Mouse (Mus musculus) yolk sac, embryonic 10.5 days (tissue): ENCODE data around the gene Ppm1m.

Experiments used
- DNase-seq: peaks from one replicate; pipeline ENCODE4 v3.0.0-alpha.2; 2017; ENCODE audit warnings: low spot score

Ppm1m gene

DNA sequence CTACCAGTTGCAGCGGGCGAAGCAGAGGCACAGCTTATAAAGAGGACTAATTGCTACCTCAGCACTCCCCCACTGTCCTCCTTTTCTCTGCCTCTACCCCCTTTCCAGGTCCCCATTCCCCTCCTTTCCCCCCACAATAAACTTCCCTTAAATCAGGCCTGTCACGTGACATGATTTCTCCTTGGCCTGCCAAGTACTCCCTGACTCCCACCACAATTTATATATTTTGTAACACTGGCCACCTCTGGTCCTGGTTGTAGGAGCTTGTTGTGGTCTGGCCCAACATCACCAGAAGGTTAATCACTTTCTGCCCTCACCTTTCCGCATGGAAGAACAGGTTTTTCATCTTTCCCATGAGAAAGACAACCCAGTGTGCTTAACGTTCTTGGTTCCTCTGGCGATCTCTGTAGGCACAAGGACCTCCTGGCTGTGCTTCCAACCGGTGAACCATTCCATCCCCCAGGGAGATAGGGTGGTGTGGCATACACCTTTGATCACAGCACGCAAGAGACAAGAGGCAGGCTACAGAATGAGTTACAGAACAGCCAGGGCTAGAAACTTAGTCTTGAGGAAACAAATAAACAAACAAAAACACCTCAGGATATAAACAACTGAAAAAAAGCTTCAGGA, 21.5 kb upstream of the Ppm1m start:
- DNase-seq: no peak

DNA sequence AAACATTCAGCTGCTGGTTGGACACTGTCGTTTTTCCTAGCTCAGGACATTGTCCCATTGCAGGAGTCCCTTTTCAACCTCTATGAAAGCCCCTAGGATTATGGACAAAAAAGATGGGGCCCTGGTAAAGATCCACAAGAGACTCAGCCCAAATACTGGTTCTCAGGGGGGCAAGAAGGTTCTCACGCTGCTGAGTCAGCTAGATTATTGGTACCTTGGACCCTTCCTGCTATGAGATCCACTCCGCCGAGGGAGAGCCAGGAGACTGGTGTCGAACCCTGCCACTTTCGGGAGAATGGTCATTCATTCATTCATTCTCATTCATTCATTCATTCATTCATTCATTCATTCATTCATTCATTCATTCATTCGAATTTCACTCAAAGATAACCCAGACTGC, 17.4 kb upstream of the Ppm1m start:
- DNase-seq: no peak

DNA sequence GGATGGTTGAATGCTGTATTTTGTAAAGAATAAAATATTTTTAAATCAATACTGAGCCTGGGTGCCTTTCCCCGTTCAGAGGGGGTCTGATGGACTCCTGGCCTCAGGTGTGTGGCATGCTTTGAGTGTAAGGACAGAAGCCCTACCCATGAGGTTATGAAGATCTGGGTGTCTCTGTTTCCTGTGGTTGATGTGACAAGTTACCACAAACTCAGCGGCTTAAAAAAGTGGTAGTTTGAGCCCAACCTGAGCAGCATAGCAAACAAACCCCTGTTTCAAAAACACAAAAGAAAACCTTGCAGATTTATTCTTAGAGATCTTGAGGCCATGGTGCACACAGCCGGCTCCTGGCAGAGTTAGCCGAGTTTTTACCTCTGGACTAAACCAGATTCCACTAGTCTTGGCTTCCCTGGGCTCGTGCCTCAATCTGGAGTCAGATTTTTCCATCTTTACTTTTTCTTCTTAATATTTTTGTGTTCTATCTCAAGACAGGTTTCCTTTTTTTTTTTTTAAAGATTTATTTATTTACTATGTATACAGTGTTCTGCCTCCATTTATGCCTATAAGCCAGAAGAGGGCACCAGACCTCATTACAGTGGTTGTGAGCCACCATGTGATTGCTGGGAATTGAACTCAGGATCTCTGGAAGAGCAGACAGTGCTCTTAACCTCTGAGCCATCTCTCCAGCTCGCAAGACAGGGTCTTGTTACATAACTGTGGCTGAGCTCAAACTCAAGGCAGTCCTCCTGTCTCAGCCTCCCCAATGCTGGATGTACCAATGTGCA, 16.0 kb upstream of the Ppm1m start:
- no peak for DNase-seq

DNA sequence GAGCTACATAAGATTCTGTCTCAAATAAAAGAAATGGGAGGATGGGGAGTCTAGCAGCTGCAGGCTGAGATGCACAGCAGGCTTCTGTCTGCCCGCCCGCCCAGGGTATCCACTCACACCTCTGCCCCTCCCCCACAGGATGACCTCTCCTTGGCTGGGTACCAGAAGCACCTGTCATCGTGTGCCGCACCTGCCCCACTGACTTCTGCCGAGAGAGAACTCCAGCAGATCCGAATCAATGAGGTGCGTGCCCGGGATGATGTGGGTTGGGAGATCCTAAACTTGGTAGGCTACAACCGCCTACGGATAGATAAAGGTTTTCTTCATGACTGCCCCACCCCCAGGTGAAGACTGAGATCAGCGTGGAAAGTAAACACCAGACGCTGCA, 13.0 kb upstream of the Ppm1m start:
- no peak for DNase-seq

DNA sequence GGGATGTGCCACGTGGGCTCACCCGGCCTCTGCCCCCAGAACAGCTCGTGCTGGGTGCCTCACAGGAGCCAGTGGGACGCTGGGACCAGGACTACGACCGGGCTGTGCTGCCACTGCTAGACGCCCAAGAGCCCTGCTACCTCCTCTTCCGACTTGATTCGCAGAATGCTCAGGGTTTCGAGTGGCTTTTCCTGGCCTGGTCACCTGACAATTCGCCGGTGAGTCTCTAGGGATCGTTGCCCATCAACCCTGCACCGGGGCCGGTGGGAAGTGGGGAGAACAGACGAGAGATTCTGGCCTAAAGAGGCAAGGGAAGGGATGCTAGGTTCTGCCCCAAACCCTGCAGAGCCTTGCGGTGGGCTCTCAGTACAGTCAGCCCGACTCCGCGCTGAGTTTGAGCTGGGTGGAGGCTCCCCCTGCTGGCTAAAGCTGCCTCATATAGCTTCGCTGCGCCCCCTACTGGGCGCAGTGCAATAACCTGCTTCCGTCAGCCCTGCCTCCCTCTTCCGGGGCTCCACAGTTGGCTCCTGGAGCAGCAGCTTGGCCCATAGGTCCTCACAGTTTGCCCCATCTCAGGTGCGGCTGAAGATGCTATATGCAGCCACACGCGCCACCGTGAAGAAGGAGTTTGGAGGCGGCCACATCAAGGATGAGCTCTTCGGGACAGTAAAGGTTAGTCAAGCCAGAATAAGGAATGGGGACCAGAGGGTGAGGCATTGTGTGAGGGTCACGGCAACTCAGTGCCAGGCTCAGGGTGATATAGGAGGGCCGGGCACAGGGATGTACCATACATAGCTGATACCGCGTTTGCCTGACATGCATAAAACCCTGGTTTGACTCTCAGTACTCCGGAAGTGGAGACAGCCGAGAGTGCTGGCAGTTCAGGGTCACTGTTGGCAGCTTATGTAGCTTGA, 12.4 kb upstream of the Ppm1m start:
- DNase-seq: peak; percentile 84

DNA sequence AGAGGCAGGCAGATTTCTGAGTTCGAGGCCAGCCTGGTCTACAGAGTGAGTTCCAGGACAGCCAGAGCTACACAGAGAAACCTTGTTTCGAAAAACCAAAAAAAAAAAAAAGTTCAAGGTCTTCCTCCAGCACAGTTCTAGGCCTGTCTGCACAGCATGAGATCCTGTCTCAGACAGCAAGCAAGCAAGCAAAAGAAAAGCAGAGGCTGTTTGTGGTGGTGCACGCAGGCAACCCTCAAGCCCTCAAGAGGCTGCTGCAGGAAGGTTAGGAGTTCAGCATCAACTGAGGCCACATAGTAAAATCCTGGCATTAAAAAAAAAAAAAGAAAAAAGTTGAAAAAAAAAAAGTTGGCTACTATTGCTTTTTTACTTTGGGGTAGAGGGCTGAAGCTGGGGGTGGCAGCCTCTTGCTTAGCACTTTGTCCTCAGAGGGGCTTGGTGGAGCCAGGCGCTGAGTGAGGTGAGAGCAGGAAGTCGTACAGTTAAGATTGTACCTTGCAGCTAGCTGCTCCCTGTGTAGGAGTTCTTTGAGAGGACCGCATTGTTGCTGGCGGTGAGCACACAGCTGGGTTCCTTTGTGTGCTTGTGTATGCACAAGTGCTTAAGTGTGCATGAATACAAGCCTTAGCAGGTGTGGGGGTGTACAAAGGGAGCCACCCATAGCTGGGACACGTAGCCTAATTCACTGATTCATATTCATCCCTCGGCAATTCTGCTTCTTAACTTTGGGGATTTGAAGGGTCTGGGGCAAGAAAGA, 11.5 kb upstream of the Ppm1m start:
- DNase-seq: no peak

DNA sequence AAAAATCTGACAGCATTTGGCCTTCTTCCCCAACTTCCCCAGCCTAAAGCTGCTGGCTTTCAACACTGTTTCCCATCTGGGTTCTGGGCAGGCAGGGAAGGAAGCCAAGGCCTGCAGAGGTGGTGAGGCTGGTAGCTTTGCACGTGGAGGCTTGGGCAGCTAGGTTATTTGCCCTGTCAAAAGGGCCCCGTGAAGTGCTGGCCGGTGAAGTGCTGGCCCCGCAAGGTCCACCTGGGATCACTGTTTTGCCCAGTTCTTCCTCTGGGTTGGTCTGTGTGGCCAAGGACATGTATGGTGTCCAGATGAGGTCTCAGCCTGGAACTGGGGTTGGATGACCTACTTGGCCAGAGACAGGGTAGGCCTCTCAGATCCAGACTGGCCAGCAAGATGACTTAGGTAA, 10.4 kb upstream of the Ppm1m start:
- DNase-seq: no peak

DNA sequence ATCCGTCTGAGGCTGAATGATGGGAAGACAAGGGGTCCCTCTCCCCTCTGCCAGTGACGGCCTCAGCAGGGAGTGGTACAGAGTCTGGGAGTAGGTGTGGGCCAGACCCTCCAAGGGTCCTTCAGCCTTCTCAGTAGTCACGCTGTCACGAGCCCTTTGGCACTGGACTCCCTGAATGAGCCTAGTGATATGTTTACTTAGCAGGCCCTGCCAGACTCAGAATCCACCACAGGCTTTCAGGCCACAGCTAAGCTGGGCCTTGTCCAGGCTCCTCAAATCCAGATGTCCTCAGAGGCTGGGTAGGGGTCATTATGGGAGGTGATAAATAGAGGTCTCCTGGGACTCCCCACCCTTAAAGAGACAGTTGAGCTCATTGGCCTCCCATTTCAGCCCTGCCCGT, 8.6 kb upstream of the Ppm1m start:
- DNase-seq: no peak

DNA sequence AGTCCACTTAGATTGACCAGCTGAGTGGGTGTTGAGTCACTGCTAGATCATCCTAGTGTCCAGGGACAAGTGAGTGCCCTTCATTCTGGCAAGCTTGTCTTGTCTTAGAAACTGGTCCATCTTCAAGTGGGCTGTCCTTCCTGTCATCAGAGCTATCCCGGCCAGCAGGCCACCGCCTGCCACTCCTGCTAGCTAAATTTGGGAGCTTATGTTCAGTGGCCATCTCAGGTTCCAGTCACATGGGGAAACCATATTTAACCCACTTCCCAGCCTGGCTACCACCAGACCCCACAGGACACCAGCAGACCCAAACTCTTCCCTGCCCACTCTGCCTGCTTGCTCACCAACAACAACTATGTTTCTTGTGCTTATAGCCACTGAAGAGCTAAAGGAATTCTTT, 7.0 kb upstream of the Ppm1m start:
- no peak for DNase-seq

DNA sequence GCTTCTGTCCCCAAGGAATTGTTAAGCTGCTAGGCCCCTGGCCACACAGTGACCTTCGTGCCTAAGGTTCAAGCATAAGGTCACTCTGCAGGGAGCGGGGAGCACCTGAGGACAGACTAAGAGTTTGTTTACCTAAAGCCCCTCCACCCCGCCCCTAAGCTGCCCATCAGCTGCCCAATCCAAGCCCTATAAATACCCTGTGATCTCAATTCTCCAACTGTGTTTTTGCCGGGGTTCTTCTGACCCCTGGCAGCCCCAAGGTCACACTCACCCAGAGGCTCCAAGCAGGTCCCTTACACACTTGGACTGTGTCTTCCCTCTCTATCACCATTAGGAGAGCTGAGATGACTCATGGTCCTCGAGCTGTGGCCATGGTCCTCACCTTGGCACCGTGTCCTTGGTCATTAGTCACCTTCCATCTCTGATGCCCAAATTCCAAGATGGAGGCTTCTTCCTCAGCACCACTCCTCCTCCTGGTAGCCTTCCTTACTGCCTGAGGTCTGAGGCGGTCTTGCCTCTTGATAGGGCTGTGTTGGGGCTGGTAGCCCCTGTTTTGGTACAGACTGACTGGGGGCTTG, 6.3 kb upstream of the Ppm1m start:
- DNase-seq: no peak

DNA sequence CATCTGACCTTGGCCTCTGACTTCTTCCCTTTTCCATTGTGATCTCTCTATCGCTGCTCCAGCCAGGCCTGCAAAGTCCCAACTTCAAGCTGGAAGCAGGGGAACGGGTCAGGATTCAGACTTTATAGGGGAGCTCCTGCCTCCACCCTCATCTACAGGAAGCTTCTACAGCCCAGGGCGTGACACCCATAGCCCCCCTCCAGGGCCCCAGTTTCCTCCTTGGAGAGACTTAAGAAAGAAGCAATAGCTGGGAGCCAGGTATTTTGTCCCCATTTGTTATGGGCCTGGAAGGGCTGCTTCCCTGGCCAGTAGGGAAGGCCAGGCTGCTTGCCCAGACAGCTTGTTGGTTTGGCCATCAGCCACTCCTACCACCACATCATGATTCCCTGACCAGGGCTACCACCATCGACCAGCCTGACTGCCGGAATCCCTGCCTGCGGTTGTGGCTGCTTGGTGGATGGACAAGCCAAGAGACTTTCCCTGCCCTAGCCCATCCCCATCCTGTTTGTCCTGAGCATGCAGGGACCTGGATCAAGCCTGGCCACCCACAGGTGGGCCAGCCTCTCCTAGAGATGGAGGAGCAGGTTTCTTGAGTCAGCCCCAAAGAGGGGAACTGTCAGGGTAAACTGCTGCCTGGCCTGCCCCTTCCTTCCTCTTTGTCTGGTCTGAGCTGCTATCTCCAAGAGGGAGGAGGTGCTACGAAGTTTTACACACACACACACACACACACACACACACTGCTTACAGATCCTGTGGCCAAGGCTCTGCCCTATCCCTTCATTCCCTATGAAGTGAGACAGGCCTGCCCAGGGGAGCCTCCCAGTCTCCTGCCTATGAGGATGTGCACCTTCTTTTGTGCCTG, 4.7 kb upstream of the Ppm1m start:
- DNase-seq: no peak

DNA sequence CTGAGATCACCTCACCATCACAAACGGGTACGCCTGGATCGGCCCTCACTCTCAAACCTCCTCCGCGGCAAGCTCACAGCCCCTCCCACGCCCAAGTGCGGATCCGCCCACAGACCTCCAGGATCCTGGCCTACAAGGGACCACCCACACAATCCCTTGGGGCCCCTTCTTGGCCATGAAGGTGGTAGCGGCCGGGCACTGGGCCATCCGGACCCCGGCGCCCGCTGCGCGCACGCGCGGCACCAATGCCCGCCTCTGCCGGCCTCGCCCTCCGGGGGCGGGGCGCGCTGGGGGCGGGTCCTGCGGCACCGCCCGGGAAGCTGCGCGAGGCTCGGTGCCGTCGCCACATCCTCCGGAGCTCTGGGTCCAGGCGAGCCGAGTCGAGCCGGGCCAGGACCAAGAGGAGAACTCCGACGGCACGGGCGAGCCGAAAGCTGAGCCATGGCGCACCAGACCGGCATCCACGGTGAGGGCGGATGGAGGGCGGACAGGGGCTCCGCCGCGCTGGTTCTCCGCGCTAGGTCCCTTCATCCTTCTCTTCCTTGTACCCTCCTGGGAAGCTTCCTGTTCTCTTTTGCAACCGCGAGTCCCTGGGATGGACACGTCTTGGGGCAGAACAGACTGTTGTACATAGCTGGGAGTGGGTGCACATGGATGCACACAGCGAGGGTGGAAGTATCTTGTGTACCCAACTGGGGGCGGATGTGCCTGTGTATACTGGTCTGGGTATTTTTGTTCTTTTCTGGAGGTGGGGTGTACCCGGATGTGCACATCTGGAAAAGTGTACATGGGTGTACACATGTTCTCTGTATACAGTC, 3.5 kb upstream of the Ppm1m start, which contains the start of gene Twf2:
TSS of gene Twf2 (plus strand) at position 290 of the 818 bp plus-strand sequence.
- peak; percentile 91 for DNase-seq

DNA sequence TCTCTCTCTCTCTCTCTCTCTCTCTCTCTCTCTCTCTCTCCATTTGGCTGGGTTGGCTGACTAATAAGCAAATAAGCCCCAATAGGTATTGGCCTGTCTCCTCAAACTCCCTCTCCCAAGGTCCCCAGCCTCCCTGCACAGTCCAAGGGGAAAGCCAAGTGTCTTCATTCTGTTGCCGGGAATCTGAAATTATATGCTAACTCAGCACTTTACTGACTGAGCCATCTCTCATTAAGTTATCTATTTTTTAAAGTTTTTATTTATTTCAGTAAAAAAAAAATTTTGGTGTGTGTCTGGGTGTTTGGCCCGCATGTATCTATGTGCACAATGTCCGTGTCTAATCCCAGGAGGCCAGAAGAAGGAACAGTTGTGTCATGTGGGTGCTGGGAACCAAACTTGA, 2.3 kb upstream of the Ppm1m start:
- no peak for DNase-seq

DNA sequence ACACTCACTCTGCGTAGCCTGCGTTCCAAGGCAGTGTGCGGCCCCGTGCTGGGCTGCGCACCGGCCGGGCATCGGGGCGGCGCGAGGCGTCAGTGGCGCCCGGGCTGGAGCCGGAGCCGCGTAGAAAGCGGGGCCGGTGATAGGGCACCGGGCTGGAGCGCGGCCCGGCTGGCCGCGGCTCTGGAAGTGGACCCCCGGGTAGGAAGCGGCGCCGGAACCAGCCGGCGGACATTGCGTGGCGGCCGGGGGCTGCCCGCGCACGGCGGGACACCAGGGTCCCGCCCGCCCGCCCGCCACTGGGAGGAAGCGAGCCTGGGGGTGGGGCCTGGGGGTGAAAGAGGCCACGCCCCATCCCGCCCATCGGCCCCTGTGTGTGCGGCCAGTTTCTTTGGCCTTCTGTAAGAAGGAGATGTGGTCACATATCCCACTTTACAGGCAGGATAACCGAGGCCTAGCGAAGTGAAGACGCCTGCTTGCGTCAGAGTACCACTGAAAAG, 536 bp downstream of the Ppm1m start:
- peak; percentile 85 for DNase-seq

DNA sequence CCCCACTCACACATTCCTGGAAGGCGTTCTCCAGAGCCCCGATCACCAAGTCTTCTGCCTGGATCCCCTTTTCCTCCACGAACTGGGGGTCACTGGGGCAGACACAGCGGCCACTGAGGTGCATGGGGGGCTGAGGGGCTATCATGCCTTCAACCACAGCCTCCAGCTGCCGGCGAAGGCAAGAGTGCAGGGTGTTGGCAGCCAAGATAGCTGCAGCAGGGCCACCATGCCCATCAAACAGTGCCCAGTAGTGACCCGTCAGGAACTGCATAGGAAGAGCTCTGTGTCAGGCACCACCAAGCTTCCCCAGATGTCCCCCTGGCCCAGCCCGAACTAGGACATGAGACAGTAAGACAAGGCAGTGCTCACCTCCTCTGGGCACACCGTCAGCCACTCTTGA, 1.8 kb downstream of the Ppm1m start:
- DNase-seq: no peak

DNA sequence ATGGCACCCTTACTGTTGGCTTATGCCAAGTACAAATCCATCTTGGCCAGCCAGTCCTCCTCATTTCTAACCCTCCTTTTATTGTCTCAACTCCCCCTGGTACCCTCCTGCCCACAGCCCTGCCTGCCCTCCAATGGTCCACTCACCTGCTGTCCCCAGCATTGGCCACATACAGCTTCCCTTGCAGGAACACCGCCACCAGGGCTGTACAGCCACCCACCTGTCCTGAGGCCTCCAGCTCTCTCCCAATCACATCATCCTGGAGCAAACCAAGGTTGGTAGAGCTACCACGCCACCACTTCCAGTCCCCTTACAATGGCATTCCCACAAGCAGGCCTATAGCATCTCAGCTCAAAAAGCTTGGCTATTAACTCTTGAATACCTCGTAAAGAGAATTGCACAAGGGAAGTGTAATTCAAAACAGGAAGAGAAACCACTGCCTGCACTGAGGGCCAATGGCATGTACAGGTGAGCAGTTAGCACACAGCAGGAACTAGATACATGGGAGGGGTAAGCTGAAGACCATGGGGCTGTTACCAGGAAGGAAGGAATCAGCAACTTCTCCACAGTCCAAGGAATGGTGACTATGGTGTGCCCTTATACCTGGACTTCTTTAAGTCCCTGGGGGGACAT, 2.3 kb downstream of the Ppm1m start:
- no peak for DNase-seq

DNA sequence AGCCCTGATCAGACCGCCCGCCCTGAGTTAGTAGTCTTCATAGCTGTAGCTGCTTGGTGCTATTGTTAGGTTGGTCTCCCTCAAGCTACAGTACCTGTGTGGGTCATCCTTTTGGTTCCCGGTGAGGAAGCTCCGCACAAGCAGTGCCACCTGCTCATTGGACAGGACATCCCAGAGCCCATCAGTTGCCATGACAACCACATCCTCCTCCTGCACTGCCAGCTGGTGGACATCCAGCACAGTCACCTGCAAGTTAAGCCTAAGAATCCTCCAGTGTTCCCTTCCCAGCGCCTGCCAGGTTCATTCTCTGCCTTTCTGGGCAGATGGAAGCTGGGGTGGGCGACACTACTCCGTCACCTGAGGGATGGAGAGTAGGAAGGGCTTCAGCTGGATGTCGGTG, 3.9 kb downstream of the Ppm1m start:
- no peak for DNase-seq

DNA sequence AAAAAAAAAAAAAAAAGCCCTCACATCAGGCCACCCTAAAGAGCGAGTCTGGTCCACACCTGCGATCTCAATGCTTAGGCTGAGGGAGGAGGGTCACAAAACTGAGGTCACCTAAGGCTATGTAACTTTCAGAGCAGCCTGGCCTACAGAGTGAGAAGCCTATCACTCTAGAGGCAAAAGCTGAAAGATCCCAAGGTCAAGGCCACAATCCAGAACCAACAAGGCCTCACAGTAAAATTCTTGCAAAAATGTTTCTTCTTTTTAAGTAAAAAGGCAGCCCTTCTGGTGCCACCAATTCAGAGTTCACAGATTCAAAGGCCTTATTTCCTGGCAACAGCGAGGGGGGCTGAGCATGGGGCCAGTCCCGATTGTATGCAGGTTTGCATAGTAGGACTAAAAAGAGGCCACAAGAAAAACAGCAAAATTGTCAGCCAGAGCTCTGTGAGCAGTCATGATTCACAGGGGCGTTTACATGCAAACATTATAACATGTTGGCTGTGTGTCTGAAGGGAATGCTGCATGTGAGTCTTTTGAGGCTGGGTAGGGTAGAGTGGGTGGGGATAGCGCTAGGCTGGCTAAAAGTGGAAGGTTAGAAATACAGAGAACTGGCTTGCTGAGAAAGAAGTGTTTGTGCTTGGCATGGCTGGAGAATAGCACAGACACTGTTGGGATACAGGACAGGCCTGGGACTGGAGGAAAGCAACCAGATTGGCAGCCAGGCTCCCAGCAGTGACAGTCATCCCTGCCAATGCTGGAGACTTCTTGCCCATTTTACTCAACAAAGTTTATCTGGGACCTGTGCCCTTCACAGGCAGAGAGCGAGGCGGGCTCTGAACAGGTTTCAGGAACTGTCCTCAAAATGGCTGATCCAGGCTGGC, 5.4 kb downstream of the Ppm1m start:
- DNase-seq: no peak
